Mouse (Mus musculus) mature B cell (primary cell): Measurements from ENCODE around the gene Adamts4.
"Not testable (repeated sequence)": the region's sequence is repeated elsewhere in the genome, so short reads cannot be mapped to it uniquely, and the experiment has no call there.

ENCODE experiments used
- in situ Hi-C: fragments of 300-500 bp; cut with MboI; formaldehyde crosslinking; loops from 2 replicates; pipeline ENCODE4 v1.14.3; 2019

The Adamts4 gene

DNA sequence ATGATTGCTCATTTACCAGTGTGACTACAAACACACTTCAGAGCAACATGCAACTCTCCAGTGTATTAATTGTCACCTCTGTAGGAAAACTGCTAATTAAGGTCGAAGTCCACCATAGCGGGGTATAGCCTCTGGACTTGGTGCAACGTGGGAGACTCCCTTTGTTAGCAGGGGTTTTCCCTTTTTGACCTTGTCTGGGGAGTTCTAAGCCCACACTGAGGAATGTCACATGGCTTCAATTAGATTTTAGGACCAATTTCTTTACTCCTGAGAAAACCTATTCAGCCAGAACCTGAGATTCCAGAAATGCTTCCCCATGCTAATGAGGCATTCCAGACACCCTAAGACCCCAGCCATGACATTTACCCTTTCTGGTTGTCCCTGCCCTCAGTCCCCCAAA is 20.0 kb upstream of the Adamts4 start:
- in situ Hi-C loops, result no loop called here

DNA sequence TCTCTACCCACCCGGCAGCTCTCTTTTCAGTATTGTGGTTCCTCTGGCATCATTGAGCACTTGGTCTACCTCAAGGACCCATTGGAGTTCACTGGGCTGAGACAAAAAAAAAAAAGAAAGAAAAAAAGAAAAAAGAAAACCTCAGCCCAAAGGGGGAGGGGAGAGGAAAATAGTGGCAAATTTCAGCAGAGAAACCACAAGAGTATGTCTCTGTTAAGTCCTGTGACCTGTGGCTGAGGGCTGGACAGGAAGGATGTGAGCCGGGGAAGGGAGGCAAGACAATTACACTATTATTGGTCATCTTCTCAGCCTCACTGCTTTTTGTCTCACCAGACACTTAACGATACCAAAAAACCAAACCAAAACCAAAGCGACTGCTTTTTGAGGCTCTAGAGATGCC is 18.4 kb upstream of the Adamts4 start:
- in situ Hi-C loops, result no loop called here

DNA sequence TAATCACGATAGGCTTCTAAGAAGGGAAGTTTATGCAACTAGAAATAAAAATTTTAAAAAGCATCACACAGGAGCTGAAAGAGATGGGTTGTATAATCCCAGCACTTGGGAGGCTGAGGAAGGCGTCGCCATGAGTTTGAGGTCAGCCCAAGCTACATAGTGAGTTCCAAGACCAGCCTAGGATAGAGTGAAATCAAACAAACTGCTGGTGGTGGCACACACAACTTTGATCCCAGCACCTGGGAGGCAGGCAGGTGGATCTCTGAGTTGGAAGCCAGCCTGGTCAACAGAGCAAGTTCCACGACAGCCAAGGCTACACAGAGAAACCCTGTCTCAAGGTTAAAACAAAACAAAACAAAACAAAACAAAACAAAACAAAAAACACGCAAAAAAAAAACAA is 17.9 kb upstream of the Adamts4 start:
- in situ Hi-C loops, result no loop called here

DNA sequence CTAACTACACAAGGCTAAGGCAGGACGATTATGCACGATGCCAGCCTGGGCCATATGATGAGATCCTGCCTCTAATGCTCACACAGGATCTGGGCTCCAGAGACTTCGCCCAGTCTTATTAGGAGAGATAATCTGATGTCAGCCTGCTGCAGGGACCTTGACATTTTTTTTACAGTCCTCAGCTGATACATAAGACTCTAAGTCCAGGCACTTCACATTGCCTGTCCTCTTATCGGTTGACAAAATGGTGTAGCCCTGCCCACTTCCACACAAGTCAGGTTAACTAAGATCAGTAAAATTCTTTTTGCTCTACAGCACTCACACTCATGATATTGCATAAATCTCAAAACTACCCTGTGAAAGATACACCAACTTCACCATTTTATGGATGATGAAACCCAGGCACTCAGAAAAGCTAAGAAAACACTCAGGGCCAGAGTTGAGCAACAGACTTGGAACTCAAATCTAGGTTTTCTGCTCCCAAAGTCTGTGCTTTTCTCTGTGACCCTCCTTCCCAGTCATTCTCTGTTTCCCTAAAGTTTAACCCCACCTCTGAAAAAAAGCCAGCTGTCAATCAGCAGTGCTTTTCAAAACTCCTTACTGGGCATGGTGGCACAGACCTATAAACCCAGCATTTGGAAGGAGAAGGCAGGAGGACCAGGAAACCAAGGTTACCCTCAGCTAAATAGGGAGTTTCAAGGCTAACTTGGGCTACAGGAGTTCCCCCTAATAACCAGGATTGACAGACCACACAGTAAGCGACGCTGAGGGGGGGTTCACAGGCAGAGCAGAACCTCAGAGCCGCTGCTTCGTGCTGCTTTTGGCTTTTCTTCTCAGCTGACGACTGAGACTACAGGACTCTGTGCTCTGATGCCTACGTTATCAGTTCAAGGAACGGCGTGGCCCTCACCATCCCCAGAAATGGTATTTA is 17.2 kb upstream of the Adamts4 start:
- in situ Hi-C loops, result no loop called here

DNA sequence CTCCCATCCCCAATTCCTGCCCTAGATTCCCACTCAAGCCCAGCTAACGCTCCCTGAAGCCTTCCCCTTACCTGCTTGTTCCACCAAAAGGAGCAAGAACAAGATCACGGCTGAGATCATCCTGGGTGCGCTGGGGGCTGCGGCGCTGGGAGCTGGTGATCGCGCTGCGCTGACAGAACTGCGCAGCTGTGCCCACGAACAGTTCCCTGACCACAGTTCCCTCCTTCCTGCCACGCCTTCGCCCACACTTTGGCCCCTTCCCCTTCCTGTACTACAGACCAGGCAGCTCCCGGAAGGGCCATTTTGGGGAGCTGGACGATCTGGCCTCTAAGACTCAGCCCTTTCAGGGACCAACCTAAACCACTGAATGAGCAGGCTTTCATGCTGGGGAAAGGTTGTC is 16.1 kb upstream of the Adamts4 start, which contains the start of gene Fcer1g:
Gene Fcer1g, minus strand, starts transcription at position 240 of the 400 bp plus-strand sequence.
- in situ Hi-C loops, result no loop called here

DNA sequence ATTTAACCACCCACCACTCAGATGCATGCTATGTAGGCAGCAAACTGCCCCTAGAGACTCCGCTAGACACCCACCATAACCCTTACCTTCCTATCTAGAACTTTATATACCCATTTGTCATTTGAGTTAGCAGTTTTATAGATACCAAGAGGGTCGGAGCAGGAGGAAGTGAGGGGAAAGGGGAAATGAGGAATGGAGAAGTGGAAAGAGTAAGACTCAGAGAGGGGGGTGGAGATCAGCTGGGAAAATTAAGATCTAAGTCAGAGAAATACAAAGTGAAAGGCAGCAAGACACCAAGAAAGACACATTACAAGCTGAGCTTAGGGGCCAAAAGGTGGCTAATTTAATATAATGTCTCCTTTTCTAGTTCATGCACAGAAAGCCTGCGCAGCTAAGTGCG is 15.7 kb upstream of the Adamts4 start:
- in situ Hi-C loops, result no loop called here

DNA sequence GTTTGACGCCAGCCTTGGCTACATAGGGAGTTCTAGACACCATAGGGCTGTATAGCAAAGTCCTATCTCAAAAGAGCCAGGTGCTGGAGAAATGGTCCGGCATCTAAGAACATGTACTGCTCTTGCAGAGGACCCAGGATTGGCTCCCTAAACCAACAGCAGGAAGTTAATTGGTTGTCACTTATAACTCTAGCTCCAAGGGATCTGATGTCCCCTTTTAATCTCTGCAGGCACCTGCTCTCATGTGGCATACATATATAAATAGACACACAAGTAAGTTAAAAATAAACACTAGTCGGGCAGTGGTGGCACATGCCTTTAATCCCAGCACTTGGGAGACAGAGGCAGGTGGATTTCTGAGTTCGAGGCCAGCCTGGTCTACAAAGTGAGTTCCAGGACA is 14.4 kb upstream of the Adamts4 start:
- in situ Hi-C loops, result no loop called here

DNA sequence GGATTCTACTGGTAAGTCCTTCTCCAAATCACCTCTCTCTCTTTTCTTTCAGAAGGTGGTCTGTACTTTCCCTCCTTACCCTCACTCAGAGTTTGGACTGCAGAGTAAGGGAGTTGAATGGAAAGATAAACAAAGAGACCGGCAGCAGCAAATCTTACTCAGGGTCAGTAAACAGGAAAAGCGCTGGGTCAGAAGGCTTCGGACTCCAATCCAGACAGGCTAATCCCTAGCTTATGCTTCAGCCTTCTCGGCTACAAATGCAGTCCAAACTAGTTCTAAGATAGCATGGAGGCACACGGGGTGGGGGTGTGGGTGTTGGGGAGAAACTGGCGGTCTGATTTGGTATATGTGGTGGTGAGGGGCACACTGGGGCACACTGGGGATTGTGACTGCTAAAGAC is 12.8 kb upstream of the Adamts4 start:
- in situ Hi-C loops, result no loop called here

DNA sequence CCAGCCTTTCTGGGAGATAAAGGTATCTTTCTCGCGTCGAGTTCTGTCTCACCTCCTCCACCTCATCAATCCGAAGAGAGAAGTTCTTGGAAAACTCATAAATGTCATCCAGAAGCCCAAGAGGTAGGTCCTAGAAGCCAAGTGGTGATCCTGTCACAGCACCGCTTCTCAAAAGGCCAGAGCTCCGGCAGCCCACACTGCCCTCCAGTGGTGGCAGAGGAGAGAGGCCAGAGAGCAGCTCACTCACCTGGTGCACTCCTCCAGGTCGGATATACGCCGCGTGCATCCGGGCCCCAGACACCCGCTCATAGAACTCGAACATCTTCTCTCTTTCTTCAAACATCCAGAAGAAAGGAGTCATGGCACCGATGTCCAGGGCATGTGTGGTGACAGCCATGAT is 11.8 kb upstream of the Adamts4 start:
- in situ Hi-C loops, result no loop called here

DNA sequence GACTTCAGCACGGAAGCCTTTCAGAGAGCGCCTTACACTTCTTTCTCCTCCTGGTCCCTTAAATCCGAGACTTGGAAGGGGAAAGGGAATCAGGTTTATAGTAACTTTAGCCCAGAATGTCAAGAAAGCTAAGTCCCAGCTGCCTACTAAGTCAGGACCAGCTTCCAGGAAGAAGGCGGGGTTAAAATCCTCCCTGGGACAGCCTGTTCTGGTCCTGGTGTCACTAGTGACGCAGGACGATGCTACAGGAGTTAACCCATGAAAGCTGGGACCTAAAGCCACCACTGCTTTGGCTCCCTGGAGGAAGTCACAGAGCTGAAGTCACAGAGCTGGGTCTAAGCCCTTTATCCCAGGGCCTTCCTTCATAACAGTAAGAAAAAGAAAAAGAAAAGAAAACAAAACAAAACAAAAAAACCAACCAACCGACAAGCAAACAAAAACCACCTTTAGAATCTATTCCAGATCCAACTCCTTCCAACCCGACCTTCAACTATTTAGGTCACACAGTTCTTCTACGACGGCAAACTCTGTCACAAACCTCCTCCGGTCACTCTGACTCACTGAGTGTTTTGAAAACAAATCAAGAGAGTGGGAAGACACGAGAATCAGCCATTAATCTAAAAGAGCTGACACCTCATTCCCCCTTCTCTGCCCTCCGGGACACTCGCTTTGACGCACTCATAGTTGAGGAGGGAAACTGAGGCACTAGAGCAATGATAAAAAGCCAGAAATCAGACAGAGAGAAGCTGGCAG is 10.1 kb upstream of the Adamts4 start:
- in situ Hi-C loops, result no loop called here

DNA sequence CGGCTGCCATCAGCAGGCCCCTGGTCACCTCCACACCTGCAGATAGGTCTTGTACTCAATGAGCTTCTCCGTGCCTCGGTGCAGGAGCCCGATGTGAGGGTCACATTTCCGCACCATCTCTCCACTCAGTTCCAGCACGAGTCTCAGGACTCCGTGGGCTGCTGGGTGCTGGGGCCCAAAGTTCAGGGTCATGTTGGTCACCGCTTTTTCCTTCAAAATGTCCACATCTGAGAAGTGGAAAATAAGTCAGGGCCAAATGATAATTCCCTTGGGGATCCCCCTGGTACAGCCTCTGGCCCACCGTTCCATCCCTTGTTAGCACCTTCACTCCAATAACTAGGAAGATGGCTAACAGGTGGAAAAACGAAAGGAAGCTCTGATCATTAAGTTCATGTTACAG is 9.3 kb upstream of the Adamts4 start:
- in situ Hi-C loops, result no loop called here

DNA sequence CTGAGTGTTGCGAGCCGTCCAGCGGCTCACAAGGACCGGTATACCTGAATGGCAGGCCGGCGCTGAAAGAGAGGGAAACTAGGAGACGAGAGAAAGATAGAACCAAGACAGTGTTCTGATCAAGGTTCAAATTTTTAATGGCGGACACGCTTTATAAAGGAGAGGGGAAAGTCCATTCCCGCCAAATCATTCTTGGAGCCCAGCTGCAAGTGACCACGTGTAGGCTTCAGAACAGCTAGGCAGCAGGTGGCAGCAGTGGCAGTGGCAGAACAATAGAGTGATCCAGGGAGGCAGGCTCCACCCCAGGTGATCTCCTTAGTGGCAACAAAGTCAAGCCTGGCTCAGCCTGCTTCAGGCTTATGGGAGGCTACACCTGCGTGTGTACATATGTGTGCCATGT is 8.3 kb upstream of the Adamts4 start:
- in situ Hi-C loops, result not testable (repeated sequence)

DNA sequence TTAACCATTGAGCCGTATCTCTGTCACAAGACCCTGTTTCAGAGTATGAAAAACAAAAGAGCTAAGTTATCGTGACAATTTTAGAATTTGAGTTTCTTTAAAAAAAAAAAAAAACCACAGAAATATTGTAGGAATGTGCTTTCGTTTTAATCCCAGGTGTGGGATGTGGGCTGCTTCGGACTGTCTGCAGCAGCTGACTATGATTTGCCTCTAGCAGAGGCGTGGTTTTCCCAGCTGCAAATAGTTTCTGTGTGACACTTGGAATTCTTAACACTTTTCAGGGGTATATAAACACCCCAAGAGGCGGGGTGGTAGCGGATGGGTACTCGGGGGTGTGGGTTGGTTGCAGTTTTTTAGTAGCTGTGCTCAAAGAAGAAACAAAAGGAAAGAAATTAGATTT is 4.9 kb upstream of the Adamts4 start:
- in situ Hi-C loops, result no loop called here

DNA sequence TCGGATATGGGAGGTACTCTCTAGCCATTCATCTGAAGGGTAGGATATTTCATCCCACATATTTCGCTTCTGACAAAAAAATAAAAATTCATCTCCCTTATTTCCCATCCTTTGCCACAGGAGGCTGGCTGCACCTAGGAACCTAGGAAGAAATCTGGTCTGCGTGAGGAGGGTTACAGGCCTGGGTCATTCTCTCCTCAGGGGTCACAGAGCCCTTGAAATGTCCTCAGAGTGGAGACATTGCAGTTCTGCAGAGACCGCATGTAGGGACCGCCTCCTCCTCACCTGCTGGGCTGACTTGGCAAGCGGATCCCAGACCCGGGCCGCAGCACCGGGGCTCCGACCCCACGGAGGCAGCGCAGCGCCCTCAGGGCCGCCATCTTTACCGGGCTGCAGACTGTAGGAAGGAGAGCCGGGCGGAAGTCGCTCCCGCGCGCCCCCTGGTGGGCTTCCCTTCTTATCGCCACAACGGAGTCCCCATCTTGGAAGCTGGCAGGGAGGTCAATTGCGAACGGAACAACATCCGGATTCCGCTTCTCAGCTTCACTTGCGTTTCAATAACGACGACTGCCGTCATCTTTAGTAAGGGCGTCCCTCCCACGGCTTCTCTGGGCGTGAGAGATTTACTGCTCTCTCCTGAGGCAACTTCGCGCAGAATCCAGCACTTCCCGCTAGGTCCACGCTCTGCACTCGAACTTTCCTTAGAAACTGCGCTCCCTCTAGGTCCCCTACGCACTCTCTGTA is 3.3 kb upstream of the Adamts4 start:
- in situ Hi-C loops, result no loop called here

DNA sequence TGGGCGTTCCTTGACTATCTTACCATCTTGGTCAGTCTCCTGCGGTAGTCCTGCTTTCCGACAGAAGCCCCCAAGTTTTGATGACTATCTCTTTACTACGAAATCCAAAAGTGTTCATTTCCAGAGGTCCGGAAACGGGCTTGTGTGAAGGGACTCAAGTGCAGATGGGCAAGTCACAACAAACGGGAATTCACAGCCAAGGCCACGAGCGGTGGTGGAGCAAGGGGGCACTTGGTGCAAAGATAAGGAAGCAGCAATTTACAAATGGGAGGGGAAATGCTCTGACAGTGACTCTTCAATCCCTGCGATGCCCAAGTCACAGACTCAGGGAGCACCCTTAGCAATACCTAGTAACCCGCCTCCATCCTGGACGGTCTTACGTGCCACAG is 2.8 kb upstream of the Adamts4 start:
- in situ Hi-C loops, result no loop called here

DNA sequence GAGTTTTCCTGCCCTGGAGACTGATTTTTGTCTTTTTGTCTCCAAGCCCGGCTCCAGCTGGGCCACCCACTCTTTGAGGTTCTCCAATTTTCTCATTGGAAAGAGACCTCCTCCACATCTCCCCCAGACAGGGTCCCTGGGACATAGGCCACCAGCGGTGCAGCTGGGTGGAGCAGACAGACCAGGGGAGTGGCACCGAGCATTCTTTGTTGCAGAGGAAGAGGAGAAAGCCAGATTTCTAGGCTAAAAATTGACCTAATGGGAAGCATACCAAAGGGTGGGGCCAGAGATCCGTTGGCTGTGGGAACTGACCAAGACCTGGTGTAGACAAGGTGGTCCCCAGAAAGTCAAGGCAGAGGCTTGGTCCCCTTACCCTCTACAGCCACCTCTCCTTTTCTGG is 2.3 kb upstream of the Adamts4 start:
- in situ Hi-C loops, result no loop called here

DNA sequence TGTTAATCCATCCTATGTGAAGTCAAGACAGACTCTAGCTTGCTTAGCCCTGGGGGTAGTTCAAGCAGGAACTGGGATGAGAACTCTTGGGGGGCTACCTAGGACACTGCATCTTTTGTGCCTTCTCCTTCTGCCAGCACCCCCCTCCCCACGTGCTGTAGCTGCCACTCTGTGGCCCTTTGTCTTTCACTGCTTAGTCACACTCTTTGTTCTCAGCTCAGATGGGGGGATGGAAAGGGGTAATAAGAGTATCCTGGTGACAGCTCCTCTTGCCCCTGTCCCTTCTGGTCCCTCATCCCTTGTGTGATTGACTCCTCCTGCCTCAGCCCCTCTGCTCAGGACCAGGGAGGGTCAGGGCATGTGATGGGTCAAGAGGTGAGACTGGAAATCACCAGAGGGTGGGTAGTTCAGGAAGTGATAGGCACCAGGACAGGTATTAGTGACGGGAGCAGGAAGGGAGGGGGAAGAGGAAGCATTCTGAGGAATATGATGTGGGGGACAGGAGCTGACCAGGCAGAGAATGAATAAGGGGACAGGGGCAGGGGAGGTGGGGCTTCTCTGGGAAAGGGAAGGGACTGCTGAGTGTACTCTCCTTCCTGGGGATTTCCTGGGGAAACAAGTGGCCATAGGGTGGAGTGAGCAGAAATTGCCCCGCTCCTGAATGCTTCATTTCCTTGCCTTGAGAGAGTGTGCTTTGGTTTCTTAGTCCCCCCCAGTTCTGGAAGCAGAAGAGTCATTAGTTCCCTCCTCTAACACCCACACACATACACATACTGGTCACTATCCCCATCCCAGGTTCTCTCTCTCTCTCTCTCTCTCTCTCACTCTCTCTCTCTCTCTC is 1.6 kb upstream of the Adamts4 start:
- in situ Hi-C loops, result no loop called here

DNA sequence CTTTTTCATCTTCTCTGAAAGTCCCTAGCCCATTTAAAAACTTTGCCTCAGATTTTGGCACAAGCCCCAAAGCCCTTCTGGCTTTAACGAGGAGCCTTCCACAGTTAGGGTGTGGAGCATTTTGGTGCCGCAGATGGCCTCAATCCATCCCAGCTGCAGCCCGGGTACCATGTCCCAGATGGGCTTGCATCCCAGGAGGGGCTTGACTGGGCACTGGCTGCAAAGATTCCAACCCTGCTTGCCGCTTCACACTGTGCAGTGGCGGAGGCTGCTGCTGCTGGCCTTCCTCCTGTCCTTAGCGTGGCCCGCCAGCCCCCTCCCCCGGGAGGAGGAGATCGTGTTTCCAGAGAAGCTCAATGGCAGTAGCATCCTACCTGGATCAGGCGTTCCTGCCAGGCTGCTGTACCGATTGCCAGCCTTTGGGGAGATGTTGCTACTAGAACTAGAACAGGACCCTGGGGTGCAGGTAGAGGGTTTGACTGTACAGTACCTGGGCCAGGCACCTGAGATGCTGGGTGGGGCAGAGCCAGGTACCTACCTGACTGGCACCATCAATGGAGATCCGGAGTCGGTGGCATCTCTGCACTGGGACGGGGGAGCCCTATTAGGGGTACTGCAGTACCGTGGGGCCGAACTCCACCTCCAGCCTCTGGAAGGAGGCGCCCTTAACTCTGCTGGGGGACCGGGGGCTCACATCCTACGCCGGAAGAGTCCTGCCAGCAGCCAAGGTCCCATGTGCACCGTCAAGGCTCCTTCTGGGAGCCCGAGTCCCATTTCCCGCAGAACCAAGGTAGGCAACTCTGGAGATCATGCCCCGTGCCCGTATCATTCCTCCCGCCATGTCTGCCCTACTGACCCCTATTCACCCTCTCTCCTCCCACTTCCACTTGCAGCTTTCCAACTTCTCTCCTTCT is 716 bp downstream of the Adamts4 start, which contains the start of gene Ndufs2:
Gene Ndufs2, minus strand, starts transcription at position 709 of the 914 bp plus-strand sequence.
- in situ Hi-C loops, result no loop called here

DNA sequence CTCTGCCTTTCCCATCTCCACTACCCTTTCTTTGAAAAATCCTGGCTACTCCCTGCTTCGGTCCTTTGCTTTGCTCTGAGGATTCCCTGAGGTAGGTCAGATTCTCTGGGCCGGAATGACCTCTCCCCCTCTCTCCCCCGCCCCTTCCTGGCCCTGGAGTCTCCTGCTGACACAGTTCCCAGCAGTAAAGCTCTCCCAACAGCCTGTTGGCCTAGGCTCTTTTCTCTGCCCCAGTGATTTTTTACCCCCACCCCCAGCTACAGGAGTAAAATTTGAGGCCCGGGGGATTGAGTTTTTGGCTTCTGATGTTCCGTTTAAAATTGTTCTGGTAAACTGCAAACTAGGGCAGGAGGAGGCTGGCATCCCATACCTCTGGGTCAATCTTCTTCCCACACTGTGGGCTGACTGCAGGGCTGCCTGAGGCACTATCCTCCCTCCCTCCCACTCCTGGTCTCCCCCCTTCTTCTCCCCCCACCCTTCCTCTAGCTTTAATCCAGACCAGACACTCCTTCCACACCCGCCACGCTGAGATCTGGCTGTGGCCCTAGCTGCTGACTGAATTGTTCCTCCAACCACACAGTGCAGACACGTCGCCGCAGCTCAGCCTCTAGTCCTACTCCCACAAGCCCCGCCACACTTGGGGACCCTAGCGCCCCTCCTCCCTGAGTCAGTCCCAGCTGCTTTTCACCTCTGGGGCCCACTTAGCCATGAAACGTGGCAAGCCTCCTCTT is 1.5 kb downstream of the Adamts4 start:
- in situ Hi-C loops, result no loop called here

DNA sequence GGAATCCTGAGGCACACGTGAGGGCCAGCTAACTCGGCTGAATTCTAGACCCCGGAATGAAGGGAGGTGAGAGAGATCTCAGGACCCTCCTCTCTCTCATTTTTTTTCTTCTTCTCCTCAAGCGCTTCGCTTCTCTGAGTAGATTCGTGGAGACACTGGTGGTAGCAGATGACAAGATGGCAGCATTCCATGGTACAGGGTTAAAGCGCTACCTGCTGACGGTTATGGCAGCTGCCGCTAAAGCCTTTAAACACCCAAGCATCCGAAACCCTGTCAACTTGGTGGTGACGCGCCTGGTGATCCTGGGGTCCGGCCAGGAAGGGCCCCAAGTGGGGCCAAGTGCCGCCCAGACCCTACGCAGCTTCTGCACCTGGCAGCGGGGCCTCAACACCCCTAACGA is 2.2 kb downstream of the Adamts4 start:
- in situ Hi-C loops, result no loop called here
